Comparison of ENCODE assay signal across 8 mouse cellular contexts in the genomic region with DNA sequence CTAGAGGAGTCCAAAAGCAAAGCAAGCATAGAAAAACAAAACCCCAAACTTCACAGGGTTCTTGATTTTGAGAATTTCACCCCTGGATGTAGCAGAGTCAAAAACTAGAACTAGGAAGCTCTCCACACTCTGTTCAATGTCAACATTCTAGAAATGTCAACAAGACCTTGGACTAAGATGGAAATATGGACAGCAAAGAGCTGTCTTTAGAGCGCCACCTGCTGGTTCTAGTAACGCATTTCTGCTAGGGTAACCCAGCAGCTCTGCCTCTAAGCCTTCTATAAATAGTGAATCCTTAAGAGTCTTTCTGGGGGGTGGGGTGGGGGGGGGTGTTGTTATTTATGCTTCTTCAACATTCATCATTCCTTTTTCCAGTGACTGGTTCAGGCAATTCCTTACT. TPM values are rescaled to one million over a fixed set of nuclear protein-coding genes. Genes with fewer than 3 reads are reported as not detected.
A peak's percentile ranks its signal among the peaks of the same experiment; 100 is the strongest.
DNase-seq lines count a peak whose midpoint lies in the region; ATAC-seq and TF ChIP-seq lines count a peak whose summit lies in the region.

No protein-coding gene starts in this region.

- no peak overlapping the region for H3K9ac ChIP-seq in heart, embryonic 16.5 days (ENCODE audit: low read length)

- no peaks in the 10 kb centered on the region for H3K27me3 ChIP-seq in heart, embryonic 16.5 days (ENCODE audit: control insufficient read depth, insufficient read depth, low read length)
- no peaks in the 10 kb centered on the region for H3K27me3 ChIP-seq in limb, embryonic 10.5 days (ENCODE audit: low read depth, poor library complexity, severe bottlenecking)

- 0% methylated on average over 2 of the region's 2 CpGs for WGBS in heart, embryonic 16.5 days
- WGBS in limb, embryonic 10.5 days = 0% methylated on average over 2 of the region's 2 CpGs

- H3K36me3 ChIP-seq in heart, embryonic 16.5 days (ENCODE audit: control insufficient read depth, insufficient read depth) = no peaks in the 10 kb centered on the region
- no peaks in the 10 kb centered on the region for H3K36me3 ChIP-seq in limb, embryonic 10.5 days

- peak; percentile 49; the same call in 1 of the 2 replicates for ATAC-seq in heart, embryonic 16.5 days (replicated peaks; ENCODE audit: extremely low read depth, insufficient read depth, low FRiP score)
- ATAC-seq in frontal cortex, adult (ENCODE audit: low TSS enrichment) = no peak

- H3K27ac ChIP-seq in layer of hippocampus, adult 2 months = no peak overlapping the region
- no peak overlapping the region for H3K27ac ChIP-seq in heart, embryonic 16.5 days (ENCODE audit: low read length)
- no peak overlapping the region for H3K27ac ChIP-seq in limb, embryonic 10.5 days

- H3K9me3 ChIP-seq in heart, embryonic 16.5 days (replicated peaks; ENCODE audit: control insufficient read depth, low read length) = no peaks in the 10 kb centered on the region
- H3K9me3 ChIP-seq in limb, embryonic 10.5 days (replicated peaks) = no peaks in the 10 kb centered on the region

- no peak overlapping the region for H3K4me2 ChIP-seq in heart, embryonic 16.5 days (ENCODE audit: low read depth, low read length)

- 0 out of 2 replicates have a peak, but pooled peaks cover 3% of the 10 kb centered on the region for H3K4me1 ChIP-seq in heart, embryonic 16.5 days (ENCODE audit: control insufficient read depth, insufficient read depth, low read length)
- H3K4me1 ChIP-seq in limb, embryonic 10.5 days = peaks cover 8% of the 10 kb centered on the region

- H3K4me3 ChIP-seq in layer of hippocampus, adult 2 months = no peak overlapping the region
- no peak overlapping the region for H3K4me3 ChIP-seq in heart, embryonic 16.5 days (ENCODE audit: low read length)
- no peak overlapping the region for H3K4me3 ChIP-seq in limb, embryonic 10.5 days

- DNase-seq in layer of hippocampus, adult 2 months (ENCODE audit: low spot score in 2 of 2) = peak in 1 of 2 experiments; percentile 65
- no peak for DNase-seq in layer of hippocampus, adult 9-10 months (ENCODE audit: low spot score)
- peak; percentile 79 for DNase-seq in MN1 (ENCODE audit: low spot score)
- peak; percentile 66 for DNase-seq in c-Kit-negative CD71-positive TER-119-positive erythroid progenitor cells, embryonic 14.5 days (ENCODE audit: low read depth, low spot score)
- DNase-seq in limb, embryonic 10.5 days (ENCODE audit: low spot score) = peak; percentile 72
- peak; percentile 93 for DNase-seq in retina, embryonic 14.5 days (ENCODE audit: low spot score)

- TF ChIP-seq CTCF in layer of hippocampus, adult 2 months (conservative IDR thresholded peaks at IDR 0.05) = peak; percentile 78

RNA-seq across cellular contexts. Expression of a gene that starts 3.2 kb away (rescaled TPM):
- 10 to 100 TPM; 81.1 to 96.3 TPM for total RNA-seq in layer of hippocampus, adult 2 months (2021)
- 75.4 and 79.4 TPM in 2 replicates for polyA plus RNA-seq in heart, embryonic 16.5 days (2015; fragmentation: Nextera tagmentation; extraction: Ambion mirVana)
- polyA plus RNA-seq in limb, embryonic 10.5 days (2016; fragmentation: Nextera tagmentation; extraction: Ambion mirVana) = 52.6 and 61.8 TPM in 2 replicates

RNA-seq across cellular contexts. Expression of a gene that starts 13.5 kb away (rescaled TPM):
- total RNA-seq in layer of hippocampus, adult 2 months (2021) = not detected
- 0.09 and 0.13 TPM in 2 replicates for polyA plus RNA-seq in heart, embryonic 16.5 days (2015; fragmentation: Nextera tagmentation; extraction: Ambion mirVana)
- polyA plus RNA-seq in limb, embryonic 10.5 days (2016; fragmentation: Nextera tagmentation; extraction: Ambion mirVana) = 0.04 and 0.09 TPM in 2 replicates

RNA-seq across cellular contexts. Expression of a gene that starts 26.5 kb away (rescaled TPM):
- total RNA-seq in layer of hippocampus, adult 2 months (2021) = 100 to 1,000 TPM; 766 to 781 TPM
- 505 and 551 TPM in 2 replicates for polyA plus RNA-seq in heart, embryonic 16.5 days (2015; fragmentation: Nextera tagmentation; extraction: Ambion mirVana)
- polyA plus RNA-seq in limb, embryonic 10.5 days (2016; fragmentation: Nextera tagmentation; extraction: Ambion mirVana) = 1,058 and 1,266 TPM in 2 replicates

RNA-seq across cellular contexts. Expression of a gene that starts 52.0 kb away (rescaled TPM):
- total RNA-seq in layer of hippocampus, adult 2 months (2021) = not detected
- not detected in 2 replicates for polyA plus RNA-seq in heart, embryonic 16.5 days (2015; fragmentation: Nextera tagmentation; extraction: Ambion mirVana)
- not detected in 2 replicates for polyA plus RNA-seq in limb, embryonic 10.5 days (2016; fragmentation: Nextera tagmentation; extraction: Ambion mirVana)
